Mouse (Mus musculus) brain, embryonic 14.5 days (tissue): ENCODE results near the gene Kirrel3.

Source experiments
- CTCF ChIP-seq: fragments of 200-500 bp; IDR thresholded peaks from 2 replicates; pipeline ENCODE4 v1.5.1; 2012; ENCODE audit warnings: inconsistent platforms, mild to moderate bottlenecking, moderate library complexity, borderline replicate concordance; ENCODE audit not compliant: insufficient read depth, insufficient read length; ENCODE audit errors: extremely low read depth
- POLR2A ChIP-seq: fragments of 200-500 bp; IDR thresholded peaks from 2 replicates; pipeline ENCODE4 v1.6.1; 2012; ENCODE audit warnings: mild to moderate bottlenecking, inconsistent platforms, borderline replicate concordance; ENCODE audit not compliant: poor library complexity, insufficient read depth, insufficient read length, severe bottlenecking; ENCODE audit errors: extremely low read depth

DNA sequence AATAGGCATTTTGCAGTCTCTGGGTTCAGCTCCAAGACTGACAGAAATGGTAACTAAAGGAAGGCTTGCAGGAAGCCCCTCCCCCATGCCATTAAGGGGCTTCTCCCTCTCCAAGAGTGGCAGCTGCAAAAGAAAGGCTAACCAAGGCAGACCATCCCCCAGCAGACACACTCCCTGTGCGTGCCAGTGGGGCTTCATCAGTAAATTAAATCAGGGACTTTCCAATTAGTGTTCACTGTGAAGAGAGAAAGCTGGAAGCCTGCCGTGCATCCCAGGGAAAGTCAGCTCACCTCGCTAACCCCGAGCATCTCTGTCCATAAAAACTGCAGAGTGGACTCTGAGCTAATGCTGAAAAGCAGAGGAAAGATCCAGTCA is 479.3 kb downstream of the Kirrel3 start:
- TF ChIP-seq POLR2A (no peak), CTCF (no peak)
